Mouse (Mus musculus): ENCODE measurements around the gene Mrpl24. TPM values are rescaled to one million over a fixed set of nuclear protein-coding genes. Genes with fewer than 3 reads are reported as not detected.

The Mrpl24 gene
- total and polyA plus RNA-seq, 2 experiments = 35.3 to 96.6 TPM

DNA sequence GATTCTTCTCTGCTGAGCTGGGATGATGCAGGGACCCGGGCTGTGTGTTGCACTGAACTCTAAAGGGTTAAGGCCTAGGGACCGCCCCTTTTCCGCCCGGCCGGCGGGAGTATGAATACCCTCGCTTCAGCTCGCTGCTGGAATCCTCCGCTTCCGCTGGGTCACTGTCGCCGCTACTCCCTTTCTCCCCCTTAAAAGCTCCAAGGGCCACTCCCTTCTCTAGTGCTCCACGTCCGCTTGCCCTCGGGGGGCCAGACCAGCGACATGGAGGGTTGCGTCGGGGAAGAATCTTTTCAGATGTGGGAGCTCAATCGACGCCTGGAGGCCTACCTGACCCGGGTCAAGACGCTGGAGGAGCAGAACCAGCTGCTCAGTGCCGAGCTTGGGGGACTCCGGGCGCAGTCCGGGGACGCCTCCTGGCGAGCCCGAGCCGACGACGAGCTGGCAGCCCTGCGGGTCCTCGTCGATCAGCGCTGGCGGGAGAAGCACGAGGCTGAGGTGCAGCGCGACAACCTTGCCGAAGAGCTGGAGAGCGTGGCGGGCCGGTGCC, 51.7 kb downstream of the Mrpl24 start, which contains the start of gene Nes:
Nes (plus strand) TSS at position 140 of the 550 bp plus-strand sequence.
- Histone ChIP-seq H3K36me3 (ENCODE audit: control insufficient read depth, insufficient read depth, low read length) (no peaks in the 10 kb centered on the region), H3K27ac (replicated peaks; ENCODE audit: insufficient read depth, low read depth, low read length) (no peak within 1 kb of the TSS), H3K79me2 (ENCODE audit: control insufficient read depth, insufficient read depth, low read length) (no peaks in the 10 kb centered on the region), H3K4me3 (ENCODE audit: insufficient read depth, low read depth, low read length) (peak within 1 kb of the TSS; percentile 63), H3K27me3 (ENCODE audit: control insufficient read depth, insufficient read depth, low read length) (peaks cover 8% of the 10 kb centered on the region), H3K4me1 (ENCODE audit: control insufficient read depth, insufficient read depth, low read length) (no peaks in the 10 kb centered on the region), H3K9ac (ENCODE audit: low read depth, low read length) (peak within 1 kb of the TSS; percentile 58)
- 2% methylated on average over 44 of the region's 44 CpGs for WGBS
- TF ChIP-seq CTCF (IDR thresholded peaks at IDR 0.05; ENCODE audit: low read depth, low read length) (no peak), POLR2A (IDR thresholded peaks at IDR 0.05; ENCODE audit: extremely low read depth, insufficient read depth, low read length) (0 out of 2 replicates have a peak, but pooled peaks have one; percentile 3)
- peak; percentile 15 for DNase-seq (ENCODE audit: extremely low read depth, low read depth, low spot score)

DNA sequence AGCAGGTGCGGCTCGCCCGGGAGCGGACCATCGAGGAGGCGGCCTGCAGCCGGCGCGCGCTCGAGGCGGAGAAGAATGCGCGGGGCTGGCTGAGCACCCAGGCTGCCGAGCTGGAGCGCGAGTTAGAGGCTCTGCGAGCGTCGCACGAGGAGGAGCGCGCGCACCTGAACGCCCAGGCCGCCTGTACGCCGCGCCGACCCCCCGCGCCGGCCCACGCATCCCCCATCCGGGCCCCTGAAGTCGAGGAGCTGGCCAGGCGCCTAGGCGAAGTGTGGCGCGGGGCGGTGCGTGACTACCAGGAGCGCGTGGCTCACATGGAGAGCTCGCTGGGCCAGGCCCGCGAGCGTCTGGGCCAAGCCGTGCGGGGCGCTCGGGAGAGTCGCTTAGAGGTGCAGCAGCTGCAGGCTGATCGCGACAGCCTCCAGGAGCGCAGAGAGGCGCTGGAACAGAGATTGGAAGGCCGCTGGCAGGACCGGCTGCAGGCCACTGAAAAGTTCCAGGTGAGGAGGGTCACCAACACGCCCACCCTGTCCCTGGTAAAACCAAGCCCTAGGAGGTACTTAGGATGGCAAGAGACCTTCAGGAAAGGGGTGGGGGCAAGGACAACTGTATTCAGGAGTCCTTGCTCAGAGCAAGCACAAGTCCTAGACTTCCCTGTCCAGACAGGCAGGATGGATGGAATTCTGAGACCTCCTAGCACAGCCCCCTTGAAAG, 52.3 kb downstream of the Mrpl24 start:
- DNase-seq (ENCODE audit: extremely low read depth, low read depth, low spot score) = no peak
- no peak overlapping the region for H3K27ac ChIP-seq (replicated peaks; ENCODE audit: insufficient read depth, low read depth, low read length)
- no peaks in the 10 kb centered on the region for H3K4me1 ChIP-seq (ENCODE audit: control insufficient read depth, insufficient read depth, low read length)
- no peaks in the 10 kb centered on the region for H3K79me2 ChIP-seq (ENCODE audit: control insufficient read depth, insufficient read depth, low read length)
- TF ChIP-seq CTCF (IDR thresholded peaks at IDR 0.05; ENCODE audit: low read depth, low read length) (no peak), POLR2A (IDR thresholded peaks at IDR 0.05; ENCODE audit: extremely low read depth, insufficient read depth, low read length) (no peak)
- H3K27me3 ChIP-seq (ENCODE audit: control insufficient read depth, insufficient read depth, low read length) = peaks cover 8% of the 10 kb centered on the region
- peak overlapping the region; percentile 58 for H3K9ac ChIP-seq (ENCODE audit: low read depth, low read length)
- WGBS = 4% methylated on average over 60 of the region's 60 CpGs
- H3K36me3 ChIP-seq (ENCODE audit: control insufficient read depth, insufficient read depth, low read length) = no peaks in the 10 kb centered on the region
- H3K4me3 ChIP-seq (ENCODE audit: insufficient read depth, low read depth, low read length) = peak overlapping the region; percentile 63; the same call in 1 of the 2 replicates

DNA sequence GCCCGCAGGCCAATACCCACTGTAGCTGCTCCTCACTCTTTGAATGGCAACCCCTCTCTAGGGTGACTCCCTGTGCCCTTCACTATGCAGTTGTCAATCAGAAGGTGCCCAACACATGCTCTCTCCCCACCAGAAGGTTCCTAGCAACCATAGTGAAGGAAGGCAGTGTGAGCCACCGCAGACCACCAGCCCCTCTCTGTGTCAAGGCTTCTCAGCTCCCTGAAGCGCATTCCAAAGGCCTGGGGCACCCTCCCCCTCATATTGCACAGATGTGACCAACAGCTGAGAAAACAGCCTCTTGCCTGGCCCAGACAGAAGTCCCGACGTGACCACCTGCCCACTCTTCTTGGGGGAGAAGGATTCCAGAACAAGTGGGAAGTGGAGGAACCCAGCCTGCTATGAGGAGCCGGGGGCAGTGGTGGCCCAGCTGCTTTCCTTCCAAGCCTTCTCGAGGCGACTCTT, 52.9 kb downstream of the Mrpl24 start:
- TF ChIP-seq CTCF (IDR thresholded peaks at IDR 0.05; ENCODE audit: low read depth, low read length) = no peak
- no peak for TF ChIP-seq POLR2A (IDR thresholded peaks at IDR 0.05; ENCODE audit: extremely low read depth, insufficient read depth, low read length)
- no peak overlapping the region for H3K9ac ChIP-seq (ENCODE audit: low read depth, low read length)
- no peaks in the 10 kb centered on the region for H3K36me3 ChIP-seq (ENCODE audit: control insufficient read depth, insufficient read depth, low read length)
- no peak for DNase-seq (ENCODE audit: extremely low read depth, low read depth, low spot score)
- H3K4me1 ChIP-seq (ENCODE audit: control insufficient read depth, insufficient read depth, low read length) = no peaks in the 10 kb centered on the region
- H3K27ac ChIP-seq (replicated peaks; ENCODE audit: insufficient read depth, low read depth, low read length) = no peak overlapping the region
- WGBS = 33% methylated on average over 8 of the region's 8 CpGs
- H3K27me3 ChIP-seq (ENCODE audit: control insufficient read depth, insufficient read depth, low read length) = peaks cover 8% of the 10 kb centered on the region
- no peaks in the 10 kb centered on the region for H3K79me2 ChIP-seq (ENCODE audit: control insufficient read depth, insufficient read depth, low read length)
- H3K4me3 ChIP-seq (ENCODE audit: insufficient read depth, low read depth, low read length) = no peak overlapping the region

DNA sequence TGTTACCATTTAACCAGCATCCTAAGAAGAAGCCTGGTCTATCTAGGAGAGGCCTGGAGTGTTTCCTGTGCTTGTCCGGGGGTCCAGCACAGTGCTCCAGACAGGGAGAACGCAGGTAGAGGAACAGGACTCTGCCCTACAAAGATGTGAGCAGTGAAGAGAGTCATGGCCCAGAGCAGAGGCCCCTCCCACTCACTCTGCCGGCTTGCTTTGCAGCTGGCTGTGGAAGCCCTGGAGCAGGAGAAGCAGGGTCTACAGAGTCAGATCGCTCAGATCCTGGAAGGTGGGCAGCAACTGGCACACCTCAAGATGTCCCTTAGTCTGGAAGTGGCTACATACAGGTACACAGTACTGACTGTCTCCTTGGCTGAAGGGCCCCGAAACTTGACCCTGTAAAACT, 53.5 kb downstream of the Mrpl24 start:
- Histone ChIP-seq H3K4me3 (ENCODE audit: insufficient read depth, low read depth, low read length) (no peak overlapping the region), H3K79me2 (ENCODE audit: control insufficient read depth, insufficient read depth, low read length) (no peaks in the 10 kb centered on the region), H3K4me1 (ENCODE audit: control insufficient read depth, insufficient read depth, low read length) (no peaks in the 10 kb centered on the region), H3K27ac (replicated peaks; ENCODE audit: insufficient read depth, low read depth, low read length) (no peak overlapping the region), H3K9ac (ENCODE audit: low read depth, low read length) (no peak overlapping the region), H3K27me3 (ENCODE audit: control insufficient read depth, insufficient read depth, low read length) (peaks cover 8% of the 10 kb centered on the region), H3K36me3 (ENCODE audit: control insufficient read depth, insufficient read depth, low read length) (no peaks in the 10 kb centered on the region)
- DNase-seq (ENCODE audit: extremely low read depth, low read depth, low spot score) = no peak
- 35% methylated on average over 5 of the region's 5 CpGs for WGBS
- TF ChIP-seq CTCF (IDR thresholded peaks at IDR 0.05; ENCODE audit: low read depth, low read length) = no peak
- no peak for TF ChIP-seq POLR2A (IDR thresholded peaks at IDR 0.05; ENCODE audit: extremely low read depth, insufficient read depth, low read length)

Other genes starting within 250 kb of the Mrpl24 start
- gene Lrrc71, start 170.9 kb upstream of the Mrpl24 start, total RNA-seq (2014; rRNA removed) = under 0.01 and 0.07 TPM in 2 replicates
- 0.04 and 0.06 TPM in 2 replicates for gene Lrrc71, start 170.9 kb upstream of the Mrpl24 start, polyA plus RNA-seq (2012; rRNA removed)
- 0.27 TPM in 1 of 2 replicates, not detected in the other for gene Ntrk1, start 124.3 kb upstream of the Mrpl24 start, total RNA-seq (2014; rRNA removed)
- 0.04 and 0.12 TPM in 2 replicates for gene Ntrk1, start 124.3 kb upstream of the Mrpl24 start, polyA plus RNA-seq (2012; rRNA removed)
- not detected in 2 replicates for gene Insrr, start 122.6 kb upstream of the Mrpl24 start, total RNA-seq (2014; rRNA removed)
- 0.02 TPM in 1 of 2 replicates, not detected in the other for gene Insrr, start 122.6 kb upstream of the Mrpl24 start, polyA plus RNA-seq (2012; rRNA removed)
- 2.3 and 4.7 TPM in 2 replicates for gene Pear1, start 95.2 kb upstream of the Mrpl24 start, total RNA-seq (2014; rRNA removed)
- gene Pear1, start 95.2 kb upstream of the Mrpl24 start, polyA plus RNA-seq (2012; rRNA removed) = 8.7 and 12.7 TPM in 2 replicates
- gene Sh2d2a, start 72.8 kb upstream of the Mrpl24 start, total RNA-seq (2014; rRNA removed) = 0.09 and 0.20 TPM in 2 replicates
- 0.39 and 0.83 TPM in 2 replicates for gene Sh2d2a, start 72.8 kb upstream of the Mrpl24 start, polyA plus RNA-seq (2012; rRNA removed)
- 8.0 and 9.9 TPM in 2 replicates for gene Prcc, start 33.9 kb upstream of the Mrpl24 start, total RNA-seq (2014; rRNA removed)
- 15.1 and 16.8 TPM in 2 replicates for gene Prcc, start 33.9 kb upstream of the Mrpl24 start, polyA plus RNA-seq (2012; rRNA removed)
- gene Hdgf, start 13.2 kb upstream of the Mrpl24 start, total RNA-seq (2014; rRNA removed) = 58.8 and 64.5 TPM in 2 replicates
- 74.7 and 87.3 TPM in 2 replicates for gene Hdgf, start 13.2 kb upstream of the Mrpl24 start, polyA plus RNA-seq (2012; rRNA removed)
- 6.8 and 9.3 TPM in 2 replicates for gene Isg20l2, start 10.8 kb downstream of the Mrpl24 start, total RNA-seq (2014; rRNA removed)
- gene Isg20l2, start 10.8 kb downstream of the Mrpl24 start, polyA plus RNA-seq (2012; rRNA removed) = 7.0 and 7.2 TPM in 2 replicates
- 5.3 and 6.2 TPM in 2 replicates for gene Rrnad1, start 11.2 kb downstream of the Mrpl24 start, total RNA-seq (2014; rRNA removed)
- 10.1 and 18.4 TPM in 2 replicates for gene Rrnad1, start 11.2 kb downstream of the Mrpl24 start, polyA plus RNA-seq (2012; rRNA removed)
- not detected in 2 replicates for gene Crabp2, start 29.2 kb downstream of the Mrpl24 start, total RNA-seq (2014; rRNA removed)
- not detected in 2 replicates for gene Crabp2, start 29.2 kb downstream of the Mrpl24 start, polyA plus RNA-seq (2012; rRNA removed)
- gene Nes, start 51.6 kb downstream of the Mrpl24 start, total RNA-seq (2014; rRNA removed) = 0.65 and 0.74 TPM in 2 replicates
- 0.53 and 0.55 TPM in 2 replicates for gene Nes, start 51.6 kb downstream of the Mrpl24 start, polyA plus RNA-seq (2012; rRNA removed)
- gene Bcan, start 80.7 kb downstream of the Mrpl24 start, total RNA-seq (2014; rRNA removed) = 0.13 TPM in 1 of 2 replicates, not detected in the other
- not detected in 2 replicates for gene Bcan, start 80.7 kb downstream of the Mrpl24 start, polyA plus RNA-seq (2012; rRNA removed)
- not detected in 2 replicates for gene Hapln2, start 108.1 kb downstream of the Mrpl24 start, total RNA-seq (2014; rRNA removed)
- gene Hapln2, start 108.1 kb downstream of the Mrpl24 start, polyA plus RNA-seq (2012; rRNA removed) = not detected in 2 replicates
- 4.2 and 5.7 TPM in 2 replicates for gene Gpatch4, start 123.6 kb downstream of the Mrpl24 start, total RNA-seq (2014; rRNA removed)
- 4.1 and 4.3 TPM in 2 replicates for gene Gpatch4, start 123.6 kb downstream of the Mrpl24 start, polyA plus RNA-seq (2012; rRNA removed)
- gene Naxe, start 139.0 kb downstream of the Mrpl24 start, total RNA-seq (2014; rRNA removed) = 99.6 and 105 TPM in 2 replicates
- 84.1 and 94.0 TPM in 2 replicates for gene Naxe, start 139.0 kb downstream of the Mrpl24 start, polyA plus RNA-seq (2012; rRNA removed)
- not detected in 2 replicates for gene Ttc24, start 158.8 kb downstream of the Mrpl24 start, total RNA-seq (2014; rRNA removed)
- gene Ttc24, start 158.8 kb downstream of the Mrpl24 start, polyA plus RNA-seq (2012; rRNA removed) = not detected in 2 replicates
- 0.18 and 0.40 TPM in 2 replicates for gene Iqgap3, start 162.5 kb downstream of the Mrpl24 start, total RNA-seq (2014; rRNA removed)
- gene Iqgap3, start 162.5 kb downstream of the Mrpl24 start, polyA plus RNA-seq (2012; rRNA removed) = 0.16 and 0.27 TPM in 2 replicates
- gene Mef2d, start 222.9 kb downstream of the Mrpl24 start, total RNA-seq (2014; rRNA removed) = 3.7 and 6.2 TPM in 2 replicates
- gene Mef2d, start 222.9 kb downstream of the Mrpl24 start, polyA plus RNA-seq (2012; rRNA removed) = 17.7 and 22.2 TPM in 2 replicates